Mouse (Mus musculus) small intestine, adult 2 months (tissue): ENCODE measurements around the gene Dpyd.

ENCODE experiments used
- CTCF ChIP-seq: fragments of 200-500 bp; IDR thresholded peaks from 2 replicates; pipeline ENCODE4 v1.5.1; 2012; ENCODE audit warnings: low read depth, mild to moderate bottlenecking, control low read depth, inconsistent platforms, low read length, moderate library complexity, mixed read lengths; ENCODE audit not compliant: insufficient replicate concordance, insufficient read length; ENCODE audit errors: extremely low read depth
- POLR2A ChIP-seq: fragments of 200-500 bp; IDR thresholded peaks from 2 replicates; pipeline ENCODE4 v1.6.1; 2012; ENCODE audit warnings: low read depth, mild to moderate bottlenecking, control low read depth, inconsistent platforms, low read length, moderate library complexity

- TF ChIP-seq CTCF (no peak), POLR2A (no peak)
Observed at GRCm38 (mm10) chr3:119368931-119369330, 807.0 kb downstream of the Dpyd start.
